Mouse (Mus musculus) bone marrow, adult 2 months (tissue): Measurements from ENCODE around the gene Nt5c2.

Source experiments
- CTCF ChIP-seq: fragments of 200-500 bp; IDR thresholded peaks from 2 replicates; pipeline ENCODE4 v1.5.1; 2011; ENCODE audit warnings: low read length, control low read depth; ENCODE audit not compliant: control insufficient read depth, insufficient read depth
- POLR2A ChIP-seq: fragments of 200-500 bp; IDR thresholded peaks from 2 replicates; pipeline ENCODE4 v1.6.1; 2011; ENCODE audit warnings: low read depth, mild to moderate bottlenecking, control low read depth, low read length, borderline replicate concordance; ENCODE audit not compliant: control insufficient read depth

DNA sequence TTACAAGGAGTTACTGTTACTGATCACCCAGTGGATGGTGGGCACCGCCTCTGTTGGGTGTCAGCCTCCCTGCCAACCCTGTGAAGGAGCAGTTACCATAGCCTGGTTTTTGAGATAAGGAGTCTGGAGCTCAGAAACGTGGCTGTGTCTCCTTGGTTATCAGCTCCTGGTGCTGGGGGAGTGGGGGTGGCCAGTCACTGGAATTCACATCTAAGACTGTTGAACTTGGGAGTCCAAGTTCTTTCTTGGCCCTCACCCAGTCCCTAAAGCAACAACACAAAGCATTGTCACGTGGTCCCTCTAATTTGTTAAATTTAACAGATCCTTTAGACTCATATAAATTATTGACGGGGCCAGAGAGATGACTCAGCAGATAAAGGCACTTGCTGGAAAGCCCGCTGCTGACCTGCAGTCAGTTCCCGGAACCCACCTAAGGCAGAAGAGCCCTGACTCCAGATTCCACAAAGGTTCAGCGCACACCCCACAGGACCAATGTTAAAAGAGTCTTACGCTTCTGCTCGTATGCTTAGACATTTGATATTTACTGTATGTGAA, 165.4 kb downstream of the Nt5c2 start:
- TF ChIP-seq CTCF = no peak
- no peak for TF ChIP-seq POLR2A
